Mouse (Mus musculus) kidney, adult 18-20 months (tissue): Measurements from ENCODE around the gene Msi2.

Experiments used
- DNase-seq: peaks from one replicate; pipeline ENCODE4 v3.0.0; 2021

Gene Msi2

GRCm38 (mm10) chr11:88506544-88507419, 211.5 kb downstream of the Msi2 start:
- no peak for DNase-seq

GRCm38 (mm10) chr11:88506109-88506508, 212.2 kb downstream of the Msi2 start:
- no peak for DNase-seq

- no peak for DNase-seq
These were observed 215.7 kb downstream of the Msi2 start for GRCm38 (mm10) chr11:88502566-88502965.

- DNase-seq = no peak
These were observed 219.8 kb downstream of the Msi2 start for GRCm38 (mm10) chr11:88498491-88498890.

- DNase-seq = no peak
These were observed 221.9 kb downstream of the Msi2 start for GRCm38 (mm10) chr11:88496460-88496859.

GRCm38 (mm10) chr11:88495759-88496158, 222.6 kb downstream of the Msi2 start:
- DNase-seq = no peak

- DNase-seq = no peak
These were observed 223.3 kb downstream of the Msi2 start for GRCm38 (mm10) chr11:88495018-88495417.

- DNase-seq = no peak
These were observed 224.3 kb downstream of the Msi2 start for GRCm38 (mm10) chr11:88493795-88494559.

GRCm38 (mm10) chr11:88492585-88492984, 225.7 kb downstream of the Msi2 start:
- DNase-seq = no peak

GRCm38 (mm10) chr11:88489985-88490384, 228.3 kb downstream of the Msi2 start:
- DNase-seq = no peak

- DNase-seq = no peak
These were observed 229.2 kb downstream of the Msi2 start for GRCm38 (mm10) chr11:88488941-88489724.

GRCm38 (mm10) chr11:88488175-88488940, 230.0 kb downstream of the Msi2 start:
- DNase-seq = no peak

GRCm38 (mm10) chr11:88485987-88486386, 232.3 kb downstream of the Msi2 start:
- DNase-seq = no peak

GRCm38 (mm10) chr11:88485088-88485487, 233.2 kb downstream of the Msi2 start:
- no peak for DNase-seq

GRCm38 (mm10) chr11:88484047-88484446, 234.3 kb downstream of the Msi2 start:
- DNase-seq = peak; percentile 43

- DNase-seq = no peak
These were observed 235.7 kb downstream of the Msi2 start for GRCm38 (mm10) chr11:88482636-88483035.

- DNase-seq = no peak
These were observed 236.1 kb downstream of the Msi2 start for GRCm38 (mm10) chr11:88482236-88482635.

GRCm38 (mm10) chr11:88481602-88482161, 236.6 kb downstream of the Msi2 start:
- DNase-seq = no peak

- no peak for DNase-seq
These were observed 237.2 kb downstream of the Msi2 start for GRCm38 (mm10) chr11:88481092-88481601.

- DNase-seq = no peak
These were observed 238.8 kb downstream of the Msi2 start for GRCm38 (mm10) chr11:88479498-88479897.

- no peak for DNase-seq
These were observed 243.3 kb downstream of the Msi2 start for GRCm38 (mm10) chr11:88474889-88475440.
